Mouse (Mus musculus): ENCODE results near the gene Pola2. TPM values are rescaled to one million over a fixed set of nuclear protein-coding genes. Genes with fewer than 3 reads are reported as not detected.
A peak's percentile ranks its signal among the peaks of the same experiment; 100 is the strongest.

Pola2 gene
- total RNA-seq (2014; rRNA removed) (17.8 and 21.6 TPM in 2 replicates), polyA plus RNA-seq (2015; fragmentation: Nextera tagmentation; extraction: Ambion mirVana) (16.7 and 16.9 TPM in 2 replicates)

DNA sequence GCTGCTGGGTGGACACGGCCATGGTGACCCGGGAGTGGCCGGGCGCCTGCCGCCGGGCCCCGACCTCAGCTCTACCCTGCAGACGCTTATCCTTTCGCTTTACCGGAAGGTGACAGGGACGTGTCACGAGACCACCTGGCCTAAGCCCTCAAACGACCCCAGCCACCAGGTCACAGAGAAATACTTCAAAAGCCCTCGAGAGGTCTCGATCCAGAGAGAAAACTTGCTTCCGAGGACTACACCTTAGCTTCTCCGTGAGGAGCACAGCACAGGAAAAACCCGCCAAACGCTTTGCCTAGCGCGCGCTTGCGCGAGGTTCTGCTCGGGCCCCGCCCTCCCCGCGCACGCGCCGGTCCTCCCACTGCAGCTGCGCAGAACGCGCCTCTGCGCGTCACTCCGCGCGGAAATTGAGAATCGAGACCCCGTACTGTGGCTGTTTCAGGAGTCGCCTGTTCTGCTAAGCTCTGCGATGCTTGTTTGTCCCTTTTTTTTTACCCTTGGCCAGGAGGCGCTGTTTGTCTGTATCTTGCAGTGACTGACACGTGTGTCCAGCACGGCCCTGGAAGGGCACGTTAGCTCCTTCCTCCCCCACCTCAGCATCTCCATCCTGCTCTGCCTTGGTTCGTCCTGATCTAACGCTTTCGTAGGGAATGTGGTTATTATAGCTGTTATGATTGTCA lies at the start of gene Pola2:
Gene Pola2 (minus strand): TSS at position 320 of the 680 bp plus-strand sequence.
- Histone ChIP-seq H3K4me1 (ENCODE audit: insufficient read depth, low read length) (no peaks in the 10 kb centered on the region), H3K27ac (ENCODE audit: low read depth, low read length) (no peak within 1 kb of the TSS), H3K36me3 (ENCODE audit: insufficient read depth, low read length) (no peaks in the 10 kb centered on the region; the same call in 1 of the 2 replicates), H3K4me3 (ENCODE audit: low read depth, low read length) (peak within 1 kb of the TSS; percentile 65), H3K9me3 (ENCODE audit: low read length) (no peaks in the 10 kb centered on the region), H3K9ac (replicated peaks; ENCODE audit: low read length, poor library complexity, severe bottlenecking) (peak within 1 kb of the TSS; percentile 65), H3K27me3 (ENCODE audit: insufficient read depth, low read length) (no peaks in the 10 kb centered on the region), H3K4me2 (ENCODE audit: low read depth, low read length, poor library complexity, severe bottlenecking) (peak within 1 kb of the TSS; percentile 93)
- ATAC-seq (ENCODE audit: low FRiP score) = peak; percentile 93
- peak; percentile 35; the same call in 1 of the 2 replicates for TF ChIP-seq CTCF (IDR thresholded peaks at IDR 0.05)
- peak; percentile 93 for DNase-seq (ENCODE audit: low spot score)
- WGBS = under 1% methylated on average over 50 of the region's 50 CpGs

DNA sequence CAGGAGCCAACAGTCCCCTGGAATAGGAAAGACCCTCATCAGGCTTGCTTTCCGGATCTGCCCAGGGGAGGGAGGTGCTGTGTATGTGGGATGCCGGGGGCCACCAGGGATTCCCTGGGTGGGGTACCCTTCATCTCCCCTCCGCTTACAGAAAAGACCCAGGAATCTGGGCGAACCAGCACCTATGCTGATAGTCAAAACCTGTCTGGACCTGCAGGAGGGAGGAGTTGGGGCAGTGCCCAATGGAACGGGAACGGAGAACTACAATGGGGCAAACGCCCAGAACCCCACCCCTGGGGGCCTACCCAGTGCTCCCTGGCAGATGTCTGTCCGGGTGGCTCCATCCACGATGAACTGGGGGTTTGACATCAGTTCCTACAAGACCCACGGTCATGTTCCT lies 49.7 kb upstream of the Pola2 start:
- H3K4me1 ChIP-seq (ENCODE audit: insufficient read depth, low read length) = 0 out of 2 replicates have a peak, but pooled peaks cover 7% of the 10 kb centered on the region
- no peak overlapping the region for H3K4me2 ChIP-seq (ENCODE audit: low read depth, low read length, poor library complexity, severe bottlenecking)
- ATAC-seq (ENCODE audit: low FRiP score) = no peak
- 90% methylated on average over 10 of the region's 10 CpGs for WGBS
- H3K4me3 ChIP-seq (ENCODE audit: low read depth, low read length) = no peak overlapping the region
- no peak for DNase-seq (ENCODE audit: low spot score)
- no peaks in the 10 kb centered on the region for H3K36me3 ChIP-seq (ENCODE audit: insufficient read depth, low read length)
- H3K27ac ChIP-seq (ENCODE audit: low read depth, low read length) = no peak overlapping the region
- peaks cover 5% of the 10 kb centered on the region; the same call in 1 of the 2 replicates for H3K27me3 ChIP-seq (ENCODE audit: insufficient read depth, low read length)
- H3K9me3 ChIP-seq (ENCODE audit: low read length) = no peaks in the 10 kb centered on the region
- no peak overlapping the region for H3K9ac ChIP-seq (replicated peaks; ENCODE audit: low read length, poor library complexity, severe bottlenecking)
- no peak for TF ChIP-seq CTCF (IDR thresholded peaks at IDR 0.05)

DNA sequence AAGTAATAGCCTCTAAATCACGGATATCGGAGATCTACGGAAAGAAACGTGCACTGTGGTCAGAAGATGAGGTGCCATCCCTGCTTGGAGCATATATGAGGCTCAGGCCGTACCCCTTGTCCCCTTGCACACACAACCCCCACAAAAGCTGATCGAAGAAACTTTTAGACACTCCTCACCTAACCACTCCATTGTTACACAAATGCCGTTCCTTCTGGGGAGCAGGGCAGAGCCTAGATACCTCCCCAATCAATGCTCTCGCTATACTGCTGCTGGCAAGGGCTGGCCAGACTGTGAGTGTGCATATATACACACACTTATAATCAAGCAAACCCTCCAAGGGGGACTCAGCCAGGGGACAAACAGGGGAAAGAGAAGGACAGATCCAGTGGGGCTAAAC lies 45.1 kb upstream of the Pola2 start:
- no peaks in the 10 kb centered on the region for H3K9me3 ChIP-seq (ENCODE audit: low read length)
- no peak overlapping the region for H3K4me3 ChIP-seq (ENCODE audit: low read depth, low read length)
- H3K36me3 ChIP-seq (ENCODE audit: insufficient read depth, low read length) = no peaks in the 10 kb centered on the region
- no peaks in the 10 kb centered on the region for H3K4me1 ChIP-seq (ENCODE audit: insufficient read depth, low read length)
- no peak overlapping the region for H3K9ac ChIP-seq (replicated peaks; ENCODE audit: low read length, poor library complexity, severe bottlenecking)
- H3K27me3 ChIP-seq (ENCODE audit: insufficient read depth, low read length) = no peaks in the 10 kb centered on the region
- 69% methylated on average over 8 of the region's 8 CpGs for WGBS
- no peak overlapping the region for H3K4me2 ChIP-seq (ENCODE audit: low read depth, low read length, poor library complexity, severe bottlenecking)
- ATAC-seq (ENCODE audit: low FRiP score) (no peak), DNase-seq (ENCODE audit: low spot score) (no peak)
- no peak for TF ChIP-seq CTCF (IDR thresholded peaks at IDR 0.05)
- no peak overlapping the region for H3K27ac ChIP-seq (ENCODE audit: low read depth, low read length)

DNA sequence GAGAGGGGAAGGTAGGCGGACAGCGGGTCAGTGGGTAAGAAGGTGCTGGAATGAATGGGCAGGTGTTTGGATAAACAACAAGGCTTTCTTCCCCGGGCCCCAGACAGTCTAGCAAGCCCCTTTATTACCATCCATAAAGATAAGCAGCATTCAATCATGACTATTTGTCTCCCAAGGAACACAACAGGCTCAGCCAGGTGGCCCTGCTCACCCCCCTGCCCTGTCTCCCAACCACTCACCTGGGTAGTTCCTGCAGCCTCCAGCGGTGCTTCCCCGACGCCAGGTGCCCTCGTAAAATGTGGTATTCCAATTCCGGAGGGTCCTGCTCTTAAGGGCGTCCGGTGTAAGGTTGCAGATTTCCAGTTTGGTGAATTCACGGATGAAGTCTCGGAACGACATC lies 43.0 kb upstream of the Pola2 start:
- WGBS = 90% methylated on average over 13 of the region's 13 CpGs
- no peaks in the 10 kb centered on the region for H3K27me3 ChIP-seq (ENCODE audit: insufficient read depth, low read length)
- no peak overlapping the region for H3K27ac ChIP-seq (ENCODE audit: low read depth, low read length)
- no peaks in the 10 kb centered on the region for H3K4me1 ChIP-seq (ENCODE audit: insufficient read depth, low read length)
- no peaks in the 10 kb centered on the region for H3K9me3 ChIP-seq (ENCODE audit: low read length)
- ATAC-seq (ENCODE audit: low FRiP score) (no peak), DNase-seq (ENCODE audit: low spot score) (no peak)
- no peak overlapping the region for H3K4me2 ChIP-seq (ENCODE audit: low read depth, low read length, poor library complexity, severe bottlenecking)
- no peaks in the 10 kb centered on the region for H3K36me3 ChIP-seq (ENCODE audit: insufficient read depth, low read length)
- TF ChIP-seq CTCF (IDR thresholded peaks at IDR 0.05) = no peak
- no peak overlapping the region for H3K9ac ChIP-seq (replicated peaks; ENCODE audit: low read length, poor library complexity, severe bottlenecking)
- no peak overlapping the region for H3K4me3 ChIP-seq (ENCODE audit: low read depth, low read length)

DNA sequence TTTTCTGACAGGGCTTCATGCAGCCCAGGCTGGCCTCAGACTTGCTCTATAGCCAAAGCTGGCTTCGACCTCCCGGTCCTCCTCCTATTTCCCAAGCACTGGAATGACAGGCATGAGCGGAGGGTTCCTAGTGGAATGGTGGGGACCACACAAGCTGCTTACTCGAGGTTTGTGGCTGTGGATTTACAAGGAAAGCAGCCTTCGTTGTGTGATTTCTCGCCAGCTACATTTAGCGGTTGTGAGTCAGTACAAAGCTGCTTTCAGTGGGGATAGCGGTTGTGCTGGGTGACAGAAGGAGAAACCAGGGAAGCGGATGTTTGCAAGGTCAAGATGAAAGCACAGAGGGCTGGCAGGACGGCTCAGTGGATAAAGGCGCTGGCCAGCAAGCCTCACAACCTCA lies 41.5 kb upstream of the Pola2 start:
- no peak overlapping the region for H3K27ac ChIP-seq (ENCODE audit: low read depth, low read length)
- DNase-seq (ENCODE audit: low spot score) = no peak
- 57% methylated on average over 11 of the region's 11 CpGs for WGBS
- TF ChIP-seq CTCF (IDR thresholded peaks at IDR 0.05) = no peak
- H3K4me1 ChIP-seq (ENCODE audit: insufficient read depth, low read length) = no peaks in the 10 kb centered on the region
- H3K4me3 ChIP-seq (ENCODE audit: low read depth, low read length) = no peak overlapping the region
- H3K36me3 ChIP-seq (ENCODE audit: insufficient read depth, low read length) = no peaks in the 10 kb centered on the region
- no peak overlapping the region for H3K9ac ChIP-seq (replicated peaks; ENCODE audit: low read length, poor library complexity, severe bottlenecking)
- no peak overlapping the region for H3K4me2 ChIP-seq (ENCODE audit: low read depth, low read length, poor library complexity, severe bottlenecking)
- no peaks in the 10 kb centered on the region for H3K9me3 ChIP-seq (ENCODE audit: low read length)
- H3K27me3 ChIP-seq (ENCODE audit: insufficient read depth, low read length) = no peaks in the 10 kb centered on the region
- no peak for ATAC-seq (ENCODE audit: low FRiP score)

DNA sequence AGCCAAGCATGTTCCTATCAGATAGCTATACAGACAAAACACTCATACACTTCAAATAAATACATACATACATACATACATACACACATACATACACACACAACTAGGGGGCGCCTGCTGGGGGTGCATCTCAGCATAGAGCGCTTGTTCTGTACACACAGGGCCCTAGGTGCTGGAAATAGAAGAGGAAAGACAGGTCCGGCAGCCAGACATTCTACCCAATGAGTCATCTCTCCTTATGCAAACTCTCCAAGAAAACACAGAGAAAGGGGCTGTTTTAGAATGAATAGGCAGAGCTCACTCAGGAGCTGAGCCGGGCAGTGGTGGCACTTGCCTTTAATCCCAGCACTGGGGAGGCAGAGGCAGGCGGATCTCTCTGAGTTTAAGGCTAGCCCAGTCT lies 36.0 kb upstream of the Pola2 start:
- Histone ChIP-seq H3K4me1 (ENCODE audit: insufficient read depth, low read length) (no peaks in the 10 kb centered on the region), H3K4me3 (ENCODE audit: low read depth, low read length) (no peak overlapping the region), H3K27ac (ENCODE audit: low read depth, low read length) (no peak overlapping the region), H3K27me3 (ENCODE audit: insufficient read depth, low read length) (no peaks in the 10 kb centered on the region), H3K9me3 (ENCODE audit: low read length) (no peaks in the 10 kb centered on the region), H3K9ac (replicated peaks; ENCODE audit: low read length, poor library complexity, severe bottlenecking) (no peak overlapping the region), H3K4me2 (ENCODE audit: low read depth, low read length, poor library complexity, severe bottlenecking) (no peak overlapping the region), H3K36me3 (ENCODE audit: insufficient read depth, low read length) (no peaks in the 10 kb centered on the region)
- 72% methylated on average over 5 of the region's 5 CpGs for WGBS
- ATAC-seq (ENCODE audit: low FRiP score) = no peak
- no peak for DNase-seq (ENCODE audit: low spot score)
- no peak for TF ChIP-seq CTCF (IDR thresholded peaks at IDR 0.05)
